Mouse (Mus musculus): ENCODE data around the gene Serpine1.

Gene Serpine1

GRCm38 (mm10) chr5:137015913-137016312 lies 56.2 kb downstream of the Serpine1 start:
- no peak for DNase-seq (ENCODE audit: low read depth, low spot score)

- no peak for DNase-seq (ENCODE audit: low read depth, low spot score)
Measured at GRCm38 (mm10) chr5:137012401-137012950, 59.6 kb downstream of the Serpine1 start.
